Mouse (Mus musculus) neural tube, embryonic 13.5 days (tissue): ENCODE results near the gene Dmrt2. TPM values are rescaled to one million over a fixed set of nuclear protein-coding genes. Genes with fewer than 3 reads are reported as not detected.

Experiments
- ATAC-seq: fragments of 200-750 bp; cut with Nextera tagmentation; 2 replicates; pipeline ENCODE4 v1.8.0; 2017; ENCODE audit warnings: low read depth, mild to moderate bottlenecking, moderate TSS enrichment, moderate library complexity
- H3K27ac ChIP-seq: fragments of 300-500 bp; sonication (generic); replicated peaks from 2 replicates; pipeline ENCODE4 v1.5.1; 2015; ENCODE audit warnings: moderate library complexity, mild to moderate bottlenecking, inconsistent platforms
- H3K27me3 ChIP-seq: fragments of 300-500 bp; sonication (generic); 2 replicates; pipeline ENCODE4 v1.6.1; 2015; ENCODE audit warnings: mild to moderate bottlenecking, inconsistent platforms
- H3K36me3 ChIP-seq: fragments of 300-500 bp; sonication (generic); 2 replicates; pipeline ENCODE4 v1.6.1; 2015; ENCODE audit warnings: mild to moderate bottlenecking, inconsistent platforms
- H3K4me1 ChIP-seq: fragments of 300-500 bp; sonication (generic); replicated peaks from 2 replicates; pipeline ENCODE4 v1.6.1; 2015; ENCODE audit warnings: inconsistent platforms
- H3K4me2 ChIP-seq: fragments of 300-500 bp; sonication (generic); 2 replicates; pipeline ENCODE4 v1.6.1; 2015; ENCODE audit warnings: inconsistent platforms, mild to moderate bottlenecking, moderate library complexity
- H3K4me3 ChIP-seq: fragments of 300-500 bp; sonication (generic); 2 replicates; pipeline ENCODE4 v1.5.1; 2015; ENCODE audit warnings: mild to moderate bottlenecking, inconsistent platforms
- H3K9ac ChIP-seq: fragments of 300-500 bp; sonication (generic); 2 replicates; pipeline ENCODE4 v1.6.1; 2015; ENCODE audit warnings: moderate library complexity, mild to moderate bottlenecking, inconsistent platforms
- H3K9me3 ChIP-seq: fragments of 300-500 bp; sonication (generic); 2 replicates; pipeline ENCODE4 v1.6.1; 2016; ENCODE audit warnings: inconsistent platforms
- WGBS: fragments of 180-500 bp; shearing (Covaris S2); methylation state at CpG from one replicate; pipeline ENCODE4 v1.1.7; 2015; 5-methylcytosine and 5-hydroxymethylcytosine counted together
- polyA plus RNA-seq: library from polyadenylated mRNA; unstranded; fragments of >200 nt; fragmentation: Nextera tagmentation; extraction: Ambion mirVana; gene quantifications from 2 replicates; pipeline ENCODE4 v1.2.1, GENCODE M21; 2015

Gene Dmrt2
- polyA plus RNA-seq, 1 experiment from 2014 or later = 0.33 TPM

DNA sequence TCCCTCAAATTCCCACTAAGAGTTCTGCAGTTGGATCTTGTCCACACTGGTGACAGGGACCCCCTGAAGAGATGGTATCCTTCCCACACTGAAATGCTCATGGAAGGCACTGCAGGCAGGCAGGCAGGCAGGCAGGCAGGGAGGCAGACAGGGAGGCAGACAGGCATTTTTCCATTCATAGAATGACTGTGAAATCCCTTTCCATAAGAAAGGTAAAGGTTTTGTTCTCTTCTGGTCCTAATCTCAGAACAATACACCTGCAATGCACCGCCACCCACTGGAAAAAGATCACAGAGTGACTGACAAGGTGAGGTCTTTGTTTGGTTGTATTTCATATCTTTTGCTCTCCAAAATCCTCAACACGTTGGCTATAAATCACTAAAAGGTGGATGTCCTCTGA is 42.7 kb downstream of the Dmrt2 start:
- Histone ChIP-seq H3K27me3 (no peaks in the 10 kb centered on the region), H3K9ac (no peak overlapping the region)
- 71% methylated on average over 2 of the region's 2 CpGs for WGBS

DNA sequence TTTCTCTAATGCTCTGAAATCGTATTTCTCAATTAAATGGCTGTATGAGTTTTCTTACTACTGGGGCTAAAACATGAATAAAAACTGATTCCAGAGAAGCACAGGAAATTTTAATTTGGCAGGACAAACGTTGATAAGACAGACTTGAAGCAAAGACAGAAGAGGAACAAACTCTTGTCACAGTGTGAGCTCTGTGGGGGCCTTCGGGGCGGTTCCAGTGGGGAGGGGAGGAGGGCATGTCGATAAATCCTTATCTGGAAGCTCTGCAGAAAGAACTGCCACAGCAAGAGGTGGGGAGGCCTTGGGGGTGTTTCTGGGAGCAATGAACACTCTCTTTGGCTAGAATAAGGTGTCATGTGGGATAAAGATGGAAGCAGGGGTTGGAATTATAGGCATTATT is 50.4 kb downstream of the Dmrt2 start:
- no peaks in the 10 kb centered on the region for H3K9me3 ChIP-seq
- no peak overlapping the region for H3K4me2 ChIP-seq
- H3K4me3 ChIP-seq = no peak overlapping the region
- WGBS = 67% methylated on average over 5 of the region's 5 CpGs
- H3K36me3 ChIP-seq = no peaks in the 10 kb centered on the region
- H3K27me3 ChIP-seq = no peaks in the 10 kb centered on the region
- no peak for ATAC-seq
- H3K27ac ChIP-seq = no peak overlapping the region
- H3K9ac ChIP-seq = no peak overlapping the region
- no peaks in the 10 kb centered on the region; the same call in 1 of the 2 replicates for H3K4me1 ChIP-seq

More for the DNA sequence above, 42.7 kb downstream of the Dmrt2 start:
- no peaks in the 10 kb centered on the region for H3K9me3 ChIP-seq
- no peak overlapping the region; the same call in 1 of the 2 replicates for H3K27ac ChIP-seq
- no peak overlapping the region for H3K4me2 ChIP-seq
- ATAC-seq = no peak
- H3K36me3 ChIP-seq = no peaks in the 10 kb centered on the region
- H3K4me1 ChIP-seq = no peaks in the 10 kb centered on the region
- H3K4me3 ChIP-seq = no peak overlapping the region

Other genes starting within 250 kb of the Dmrt2 start
- gene Dmrt1, start 166.8 kb upstream of the Dmrt2 start, polyA plus RNA-seq = 0.32 TPM in 1 of 2 replicates, not detected in the other
- 2.0 and 2.7 TPM in 2 replicates for gene Dmrt3, start 62.1 kb upstream of the Dmrt2 start, polyA plus RNA-seq